Mouse (Mus musculus) embryonic facial prominence, embryonic 13.5 days (tissue): ENCODE measurements around the gene Trpm8. TPM values are rescaled to one million over a fixed set of nuclear protein-coding genes. Genes with fewer than 3 reads are reported as not detected.

ENCODE experiments used
- ATAC-seq: fragments of 200-750 bp; cut with Nextera tagmentation; 2 replicates; pipeline ENCODE4 v1.8.0; 2017; ENCODE audit warnings: low read depth; ENCODE audit not compliant: insufficient number of reproducible peaks, insufficient read depth, low FRiP score, low TSS enrichment
- H3K27ac ChIP-seq: fragments of 300-500 bp; sonication (generic); 2 replicates; pipeline ENCODE4 v1.5.1; 2015; ENCODE audit warnings: moderate library complexity, mild to moderate bottlenecking, inconsistent platforms
- H3K27me3 ChIP-seq: fragments of 300-500 bp; sonication (generic); 2 replicates; pipeline ENCODE4 v1.6.1; 2015; ENCODE audit warnings: mild to moderate bottlenecking, inconsistent platforms
- H3K36me3 ChIP-seq: fragments of 300-500 bp; sonication (generic); 2 replicates; pipeline ENCODE4 v1.6.1; 2015; ENCODE audit warnings: mild to moderate bottlenecking, inconsistent platforms
- H3K4me1 ChIP-seq: fragments of 300-500 bp; sonication (generic); 2 replicates; pipeline ENCODE4 v1.6.1; 2015; ENCODE audit warnings: inconsistent platforms
- H3K4me2 ChIP-seq: fragments of 300-500 bp; sonication (generic); 2 replicates; pipeline ENCODE4 v1.6.1; 2015; ENCODE audit warnings: moderate library complexity, mild to moderate bottlenecking, inconsistent platforms
- H3K4me3 ChIP-seq: fragments of 300-500 bp; sonication (generic); 2 replicates; pipeline ENCODE4 v1.5.1; 2015; ENCODE audit warnings: mild to moderate bottlenecking, inconsistent platforms
- H3K9ac ChIP-seq: fragments of 300-500 bp; sonication (generic); 2 replicates; pipeline ENCODE4 v1.6.1; 2015; ENCODE audit warnings: mild to moderate bottlenecking, inconsistent platforms
- H3K9me3 ChIP-seq: fragments of 300-500 bp; sonication (generic); 2 replicates; pipeline ENCODE4 v1.6.1; 2016; ENCODE audit warnings: inconsistent platforms
- WGBS: fragments of 180-500 bp; shearing (Covaris S2); methylation state at CpG from one replicate; pipeline ENCODE4 v1.1.7; 2015; ENCODE audit warnings: mixed read lengths; 5-methylcytosine and 5-hydroxymethylcytosine counted together
- polyA plus RNA-seq: library from polyadenylated mRNA; unstranded; fragments of >200 nt; fragmentation: Nextera tagmentation; extraction: Ambion mirVana; gene quantifications from 2 replicates; pipeline ENCODE4 v1.2.1, GENCODE M21; 2015

The Trpm8 gene
- polyA plus RNA-seq, 1 experiment from 2014 or later: not detected

- Histone ChIP-seq H3K27ac (no peak overlapping the region), H3K4me2 (no peak overlapping the region), H3K9me3 (peaks cover 46% of the 10 kb centered on the region), H3K36me3 (no peaks in the 10 kb centered on the region), H3K4me1 (no peaks in the 10 kb centered on the region), H3K4me3 (no peak overlapping the region), H3K9ac (no peak overlapping the region), H3K27me3 (no peaks in the 10 kb centered on the region)
- ATAC-seq: peak; percentile 23; the same call in 1 of the 2 replicates
- WGBS: 48% methylated on average over 3 of the region's 3 CpGs
Measured at GRCm38 (mm10) chr1:88309905-88310304, 32.4 kb downstream of the Trpm8 start.

- H3K9ac ChIP-seq: no peak overlapping the region
- peaks cover 42% of the 10 kb centered on the region for H3K9me3 ChIP-seq
- WGBS: 66% methylated on average over 3 of the region's 3 CpGs
- H3K4me1 ChIP-seq: no peaks in the 10 kb centered on the region
- no peak overlapping the region for H3K4me3 ChIP-seq
- no peak overlapping the region for H3K4me2 ChIP-seq
- no peak for ATAC-seq
- no peak overlapping the region for H3K27ac ChIP-seq
- no peaks in the 10 kb centered on the region for H3K27me3 ChIP-seq
- H3K36me3 ChIP-seq: no peaks in the 10 kb centered on the region
Measured at GRCm38 (mm10) chr1:88310349-88310748, 32.9 kb downstream of the Trpm8 start.

DNA sequence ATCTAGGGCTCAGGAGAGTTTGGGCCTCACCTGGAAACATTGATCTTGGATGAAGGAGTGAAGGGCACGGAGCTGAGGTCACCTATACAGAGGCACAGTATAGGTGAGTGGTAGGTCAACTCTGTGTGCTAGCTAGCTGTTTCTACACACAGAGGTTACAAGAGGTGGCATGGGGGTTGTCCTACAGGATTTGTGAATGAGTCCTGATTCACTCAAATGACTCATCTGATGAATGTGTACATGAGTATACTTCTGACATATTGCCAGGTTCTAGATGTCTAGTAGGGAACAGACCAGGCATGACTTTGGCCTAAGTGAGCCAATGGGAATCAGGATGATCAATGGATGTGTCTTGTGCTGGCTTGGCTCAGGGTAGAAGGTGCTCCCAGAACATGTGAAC lies 39.8 kb downstream of the Trpm8 start:
- H3K4me3 ChIP-seq: no peak overlapping the region

GRCm38 (mm10) chr1:88318531-88319060 lies 41.1 kb downstream of the Trpm8 start:
- Histone ChIP-seq H3K27ac (no peak overlapping the region), H3K9ac (no peak overlapping the region), H3K36me3 (no peaks in the 10 kb centered on the region), H3K4me3 (no peak overlapping the region), H3K9me3 (no peaks in the 10 kb centered on the region), H3K4me2 (no peak overlapping the region), H3K4me1 (no peaks in the 10 kb centered on the region), H3K27me3 (no peaks in the 10 kb centered on the region)
- 73% methylated on average over 6 of the region's 6 CpGs for WGBS
- no peak for ATAC-seq

More for the DNA sequence above, 39.8 kb downstream of the Trpm8 start:
- H3K36me3 ChIP-seq: no peaks in the 10 kb centered on the region
- no peak overlapping the region; the same call in 1 of the 2 replicates for H3K27ac ChIP-seq
- no peak overlapping the region for H3K9ac ChIP-seq
- no peaks in the 10 kb centered on the region for H3K27me3 ChIP-seq
- ATAC-seq: no peak
- H3K4me2 ChIP-seq: no peak overlapping the region
- H3K4me1 ChIP-seq: no peaks in the 10 kb centered on the region
- no peaks in the 10 kb centered on the region for H3K9me3 ChIP-seq
- WGBS: 79% methylated on average over 1 of the region's 1 CpGs

DNA sequence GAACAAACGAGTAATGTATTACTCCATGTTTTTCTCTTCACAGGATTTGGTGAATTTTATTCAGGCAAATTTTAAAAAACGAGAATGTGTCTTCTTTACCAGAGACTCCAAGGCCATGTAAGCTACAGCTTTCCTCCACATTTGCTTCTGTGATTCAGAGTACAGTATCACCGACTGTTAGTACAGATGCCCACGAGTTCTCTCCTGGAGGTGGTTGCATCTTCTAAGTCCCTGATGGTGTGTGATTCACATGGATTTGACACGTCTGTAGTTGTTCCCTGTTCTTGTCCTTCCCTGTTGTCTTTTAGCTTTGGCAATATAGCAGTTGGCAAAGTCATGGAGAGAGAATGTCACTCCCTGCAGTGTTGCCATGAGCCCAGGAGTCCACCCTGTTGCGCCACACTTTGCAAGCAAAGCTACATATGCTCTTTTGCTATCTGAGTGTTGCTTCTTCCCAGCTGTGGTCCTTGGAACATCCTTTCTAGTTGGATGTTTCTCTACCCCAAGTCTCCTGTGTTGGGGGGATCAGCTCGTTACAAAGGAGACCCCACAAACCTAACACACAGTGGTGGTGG lies 43.4 kb downstream of the Trpm8 start:
- no peak overlapping the region for H3K4me2 ChIP-seq
- no peaks in the 10 kb centered on the region for H3K4me1 ChIP-seq
- no peaks in the 10 kb centered on the region for H3K36me3 ChIP-seq
- no peaks in the 10 kb centered on the region for H3K27me3 ChIP-seq
- no peak for ATAC-seq
- H3K27ac ChIP-seq: no peak overlapping the region
- no peaks in the 10 kb centered on the region for H3K9me3 ChIP-seq
- WGBS: 80% methylated on average over 7 of the region's 7 CpGs
- H3K4me3 ChIP-seq: no peak overlapping the region
- H3K9ac ChIP-seq: no peak overlapping the region

- no peaks in the 10 kb centered on the region for H3K9me3 ChIP-seq
- no peak for ATAC-seq
- no peak overlapping the region for H3K4me3 ChIP-seq
- H3K4me2 ChIP-seq: no peak overlapping the region
- H3K4me1 ChIP-seq: no peaks in the 10 kb centered on the region
- H3K27ac ChIP-seq: no peak overlapping the region
- H3K9ac ChIP-seq: no peak overlapping the region
- H3K36me3 ChIP-seq: no peaks in the 10 kb centered on the region
- no peaks in the 10 kb centered on the region for H3K27me3 ChIP-seq
Measured at GRCm38 (mm10) chr1:88322146-88322545, 44.7 kb downstream of the Trpm8 start.

DNA sequence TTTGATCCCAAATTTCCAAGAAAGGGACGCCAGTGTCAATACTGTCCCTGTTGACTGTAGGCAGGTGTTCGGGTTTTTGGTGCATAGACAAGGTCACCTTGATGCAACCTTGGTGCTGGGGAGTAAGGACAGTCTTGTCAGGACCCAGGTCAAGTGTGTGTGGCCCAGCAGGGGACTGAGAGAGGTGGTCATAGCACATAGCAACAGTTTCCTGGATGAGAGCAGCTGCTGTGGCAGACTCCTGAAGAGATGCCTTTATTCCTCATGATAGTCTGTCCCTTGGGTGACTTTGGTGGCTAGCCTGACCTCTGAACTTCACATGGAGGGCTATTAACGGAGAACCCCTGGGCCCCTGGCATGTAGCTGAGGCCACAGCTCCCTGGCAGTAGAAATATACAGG lies 45.6 kb downstream of the Trpm8 start:
- Histone ChIP-seq H3K9ac (no peak overlapping the region), H3K4me3 (no peak overlapping the region), H3K9me3 (no peaks in the 10 kb centered on the region), H3K36me3 (no peaks in the 10 kb centered on the region), H3K27ac (no peak overlapping the region), H3K27me3 (no peaks in the 10 kb centered on the region), H3K4me2 (no peak overlapping the region), H3K4me1 (no peaks in the 10 kb centered on the region)
- WGBS: 76% methylated on average over 3 of the region's 3 CpGs
- ATAC-seq: no peak

DNA sequence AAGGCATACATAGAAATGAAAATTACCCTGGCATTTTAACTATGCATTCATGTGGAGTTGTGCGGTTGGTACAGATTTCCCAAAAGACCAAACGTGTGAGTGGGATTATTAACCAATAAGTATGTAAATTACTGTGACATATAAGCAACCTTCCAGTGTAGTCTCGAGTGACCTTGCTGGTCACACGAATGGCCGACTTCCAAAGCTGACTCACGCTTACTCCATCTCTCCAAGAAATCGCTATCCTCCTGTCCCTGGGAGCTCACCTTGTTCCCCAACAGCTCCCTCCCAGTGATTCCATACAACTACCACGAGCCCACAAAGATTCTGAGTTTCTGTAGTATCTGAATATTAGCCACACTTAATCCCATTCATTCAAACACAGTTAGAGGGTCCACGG lies 62.0 kb downstream of the Trpm8 start:
- WGBS: 80% methylated on average over 9 of the region's 9 CpGs
- Histone ChIP-seq H3K9me3 (no peaks in the 10 kb centered on the region), H3K27ac (no peak overlapping the region), H3K36me3 (no peaks in the 10 kb centered on the region), H3K4me1 (no peaks in the 10 kb centered on the region), H3K4me2 (no peak overlapping the region), H3K4me3 (no peak overlapping the region), H3K9ac (no peak overlapping the region), H3K27me3 (no peaks in the 10 kb centered on the region)
- ATAC-seq: no peak

DNA sequence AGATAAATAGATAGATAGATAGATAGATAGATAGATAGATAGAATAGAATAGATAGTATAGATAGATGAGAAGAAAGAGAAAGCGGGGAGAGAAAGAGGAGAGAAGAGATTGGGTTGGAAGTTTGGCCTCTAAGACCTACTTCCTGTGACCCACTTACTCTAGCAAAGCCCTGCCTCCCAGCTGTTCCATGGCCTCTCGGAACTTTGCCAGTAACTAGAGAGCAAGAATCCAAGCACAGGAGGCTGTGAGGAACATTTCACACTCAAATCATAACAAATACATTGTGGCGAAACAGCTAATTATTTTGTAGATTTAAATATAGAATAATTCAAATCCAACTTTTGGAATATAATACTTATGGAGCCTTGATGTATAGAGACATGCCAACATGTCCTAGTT lies 65.2 kb downstream of the Trpm8 start:
- WGBS: 88% methylated on average over 3 of the region's 3 CpGs
- H3K4me3 ChIP-seq: no peak overlapping the region
- no peaks in the 10 kb centered on the region for H3K9me3 ChIP-seq
- H3K27me3 ChIP-seq: no peaks in the 10 kb centered on the region
- no peak overlapping the region for H3K27ac ChIP-seq
- H3K4me1 ChIP-seq: no peaks in the 10 kb centered on the region
- H3K4me2 ChIP-seq: no peak overlapping the region
- H3K9ac ChIP-seq: no peak overlapping the region
- no peak for ATAC-seq
- no peaks in the 10 kb centered on the region for H3K36me3 ChIP-seq

GRCm38 (mm10) chr1:88345580-88345979 lies 68.1 kb downstream of the Trpm8 start:
- WGBS: 41% methylated on average over 3 of the region's 3 CpGs

DNA sequence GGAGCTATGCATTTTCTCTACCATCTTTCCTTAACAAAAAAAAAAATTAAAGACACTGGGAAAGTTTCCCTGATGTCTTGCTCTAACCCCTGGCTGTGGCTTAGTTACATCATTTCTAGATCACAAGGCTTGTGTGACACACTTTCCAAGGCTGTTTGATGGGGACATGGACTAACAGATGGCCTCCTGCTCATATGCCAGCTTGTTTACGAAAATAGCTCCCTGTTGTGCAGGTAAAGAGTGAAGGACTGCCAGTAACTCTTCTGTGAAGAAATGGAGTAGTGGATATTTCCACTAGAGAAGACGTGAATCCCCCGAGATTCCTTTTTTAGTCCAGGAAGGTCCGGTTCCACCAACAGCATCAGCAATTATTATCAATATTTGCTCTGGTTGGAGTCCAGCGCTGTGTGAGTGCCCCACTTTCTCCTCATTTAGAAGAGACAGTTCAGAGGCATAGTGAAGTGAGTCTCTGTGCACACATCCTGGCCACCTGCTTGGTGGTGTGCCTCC lies 71.1 kb downstream of the Trpm8 start:
- Histone ChIP-seq H3K9me3 (no peaks in the 10 kb centered on the region), H3K9ac (no peak overlapping the region), H3K4me1 (no peaks in the 10 kb centered on the region), H3K4me2 (no peak overlapping the region), H3K36me3 (no peaks in the 10 kb centered on the region), H3K27me3 (no peaks in the 10 kb centered on the region), H3K4me3 (no peak overlapping the region), H3K27ac (no peak overlapping the region)
- 86% methylated on average over 5 of the region's 5 CpGs for WGBS
- ATAC-seq: no peak

More at GRCm38 (mm10) chr1:88345580-88345979, 68.1 kb downstream of the Trpm8 start:
- no peak overlapping the region for H3K4me2 ChIP-seq
- no peak overlapping the region for H3K4me3 ChIP-seq
- no peak overlapping the region for H3K9ac ChIP-seq
- no peak for ATAC-seq
- no peaks in the 10 kb centered on the region for H3K36me3 ChIP-seq
- no peaks in the 10 kb centered on the region for H3K27me3 ChIP-seq
- no peaks in the 10 kb centered on the region for H3K9me3 ChIP-seq
- no peak overlapping the region for H3K27ac ChIP-seq
- no peaks in the 10 kb centered on the region for H3K4me1 ChIP-seq

DNA sequence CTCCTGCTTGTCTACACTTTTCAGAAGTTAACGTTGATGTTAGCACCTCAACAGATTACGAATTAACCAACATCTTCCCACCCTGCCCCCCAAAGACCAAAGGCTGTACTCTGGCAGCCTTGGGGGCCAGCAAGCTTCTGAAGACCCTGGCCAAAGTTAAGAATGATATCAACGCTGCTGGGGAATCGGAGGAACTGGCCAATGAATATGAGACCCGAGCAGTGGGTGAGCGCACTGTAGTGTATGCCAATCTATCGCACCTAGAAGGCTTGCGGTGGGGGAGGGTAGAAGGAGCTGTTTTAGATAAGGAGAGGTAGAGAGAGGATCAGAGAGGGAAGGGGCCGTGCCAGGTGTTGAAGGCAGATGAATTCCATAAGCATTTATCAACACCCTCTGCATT lies 73.3 kb downstream of the Trpm8 start:
- WGBS: 88% methylated on average over 9 of the region's 9 CpGs
- H3K27ac ChIP-seq: no peak overlapping the region
- H3K4me2 ChIP-seq: no peak overlapping the region
- H3K4me1 ChIP-seq: no peaks in the 10 kb centered on the region
- no peaks in the 10 kb centered on the region for H3K9me3 ChIP-seq
- H3K36me3 ChIP-seq: no peaks in the 10 kb centered on the region
- no peak for ATAC-seq
- no peak overlapping the region for H3K4me3 ChIP-seq
- H3K9ac ChIP-seq: no peak overlapping the region
- H3K27me3 ChIP-seq: no peaks in the 10 kb centered on the region
